Mouse (Mus musculus): ENCODE results near the gene Olfr847. TPM values are rescaled to one million over a fixed set of nuclear protein-coding genes. Genes with fewer than 3 reads are reported as not detected.

Olfr847 gene
- total RNA-seq (2021), result not detected
- not detected in 2 replicates for polyA plus RNA-seq (2012; rRNA removed)
- long read RNA-seq, result 0 reads

GRCm38 (mm10) chr9:19378569-19378968, at the start of gene Olfr847:
TSS of gene Olfr847 (minus strand) at chr9:19378669.
- DNase-seq, result no peak

GRCm38 (mm10) chr9:19363905-19364304, 14.6 kb downstream of the Olfr847 start, which contains the start of gene Olfr846:
TSS of gene Olfr846 (minus strand) at chr9:19364005.
- no peak for DNase-seq

- DNase-seq, result no peak
These were observed 42.3 kb downstream of the Olfr847 start, which contains the start of gene Olfr845 for GRCm38 (mm10) chr9:19336157-19336556. TSS of gene Olfr845 (plus strand) at chr9:19336457.

Other genes with a start within 250 kb of the Olfr847 start
- not detected for gene Olfr837, start 242.4 kb downstream of the Olfr847 start, total RNA-seq (2021)
- gene Olfr837, start 242.4 kb downstream of the Olfr847 start, polyA plus RNA-seq (2012; rRNA removed), result not detected in 2 replicates
- gene Olfr839-ps1, start 201.4 kb downstream of the Olfr847 start, total RNA-seq (2021), result not detected
- gene Olfr839-ps1, start 201.4 kb downstream of the Olfr847 start, polyA plus RNA-seq (2012; rRNA removed), result not detected in 2 replicates
- not detected for gene Olfr843, start 126.7 kb downstream of the Olfr847 start, total RNA-seq (2021)
- gene Olfr843, start 126.7 kb downstream of the Olfr847 start, polyA plus RNA-seq (2012; rRNA removed), result not detected in 2 replicates
- not detected for gene Olfr844, start 62.3 kb downstream of the Olfr847 start, total RNA-seq (2021)
- not detected in 2 replicates for gene Olfr844, start 62.3 kb downstream of the Olfr847 start, polyA plus RNA-seq (2012; rRNA removed)
- not detected for gene Olfr845, start 42.2 kb downstream of the Olfr847 start, total RNA-seq (2021)
- gene Olfr845, start 42.2 kb downstream of the Olfr847 start, polyA plus RNA-seq (2012; rRNA removed), result not detected in 2 replicates
- not detected for gene Olfr846, start 14.7 kb downstream of the Olfr847 start, total RNA-seq (2021)
- gene Olfr846, start 14.7 kb downstream of the Olfr847 start, polyA plus RNA-seq (2012; rRNA removed), result not detected in 2 replicates
- gene Olfr849, start 61.6 kb upstream of the Olfr847 start, total RNA-seq (2021), result not detected
- not detected in 2 replicates for gene Olfr849, start 61.6 kb upstream of the Olfr847 start, polyA plus RNA-seq (2012; rRNA removed)
- gene Olfr850, start 99.6 kb upstream of the Olfr847 start, total RNA-seq (2021), result not detected
- not detected in 2 replicates for gene Olfr850, start 99.6 kb upstream of the Olfr847 start, polyA plus RNA-seq (2012; rRNA removed)
- gene Olfr851, start 114.6 kb upstream of the Olfr847 start, total RNA-seq (2021), result not detected
- gene Olfr851, start 114.6 kb upstream of the Olfr847 start, polyA plus RNA-seq (2012; rRNA removed), result not detected in 2 replicates
- not detected for gene Olfr853, start 162.4 kb upstream of the Olfr847 start, total RNA-seq (2021)
- gene Olfr853, start 162.4 kb upstream of the Olfr847 start, polyA plus RNA-seq (2012; rRNA removed), result not detected in 2 replicates
- not detected for gene Olfr854, start 188.7 kb upstream of the Olfr847 start, total RNA-seq (2021)
- not detected in 2 replicates for gene Olfr854, start 188.7 kb upstream of the Olfr847 start, polyA plus RNA-seq (2012; rRNA removed)
- gene Olfr855, start 203.9 kb upstream of the Olfr847 start, total RNA-seq (2021), result not detected
- gene Olfr855, start 203.9 kb upstream of the Olfr847 start, polyA plus RNA-seq (2012; rRNA removed), result not detected in 2 replicates
- 10 to 100 TPM; 18.2 to 25.2 TPM for gene Zfp317, start 243.4 kb upstream of the Olfr847 start, total RNA-seq (2021)
- 2.0 and 2.3 TPM in 2 replicates for gene Zfp317, start 243.4 kb upstream of the Olfr847 start, polyA plus RNA-seq (2012; rRNA removed)